Mouse (Mus musculus) inflammation-experienced regulatory T-cells, adult 6 months (primary cell): ENCODE measurements around the gene Ctnnd1. TPM values are rescaled to one million over a fixed set of nuclear protein-coding genes. Genes with fewer than 3 reads are reported as not detected.
A peak's percentile ranks its signal among the peaks of the same experiment; 100 is the strongest.

Experiments used
- ATAC-seq: one replicate; pipeline ENCODE4 v1.8.0; 2017
- polyA plus RNA-seq, 3 experiments: library from polyadenylated mRNA; unstranded; fragments of 100-300 nt; shearing (Covaris generic); gene quantifications; one replicate each; pipeline ENCODE4 v1.2.1; 2017

Gene Ctnnd1
- polyA plus RNA-seq, 3 experiments from 2014 or later, result 0.35 to 0.97 (median 0.62) TPM

- ATAC-seq, result no peak
Observed at GRCm38 (mm10) chr2:84599270-84599888, 51.2 kb downstream of the Ctnnd1 start.

- ATAC-seq, result no peak
Observed at GRCm38 (mm10) chr2:84597123-84597522, 53.4 kb downstream of the Ctnnd1 start.

- no peak for ATAC-seq
Observed at GRCm38 (mm10) chr2:84592801-84593200, 57.8 kb downstream of the Ctnnd1 start.

- no peak for ATAC-seq
Observed at GRCm38 (mm10) chr2:84585700-84586099, 64.9 kb downstream of the Ctnnd1 start.

- ATAC-seq, result peak; percentile 74
Observed at GRCm38 (mm10) chr2:84582286-84582685, 68.3 kb downstream of the Ctnnd1 start.

- ATAC-seq, result no peak
Observed at GRCm38 (mm10) chr2:84581208-84581607, 69.4 kb downstream of the Ctnnd1 start.

GRCm38 (mm10) chr2:84579311-84579710 is 71.3 kb downstream of the Ctnnd1 start:
- ATAC-seq, result no peak

GRCm38 (mm10) chr2:84574130-84574529 is 76.4 kb downstream of the Ctnnd1 start:
- ATAC-seq, result no peak

GRCm38 (mm10) chr2:84556888-84557514 is 93.6 kb downstream of the Ctnnd1 start:
- no peak for ATAC-seq

GRCm38 (mm10) chr2:84551390-84552100 is 99.0 kb downstream of the Ctnnd1 start:
- ATAC-seq, result no peak

Other genes starting within 250 kb of the Ctnnd1 start
- 10 to 100 TPM; 28.9 to 33.5 (median 29.7) TPM for gene Calcrl, start 225.4 kb downstream of the Ctnnd1 start, polyA plus RNA-seq
- 1 to 10 TPM; 1.6 to 4.9 (median 4.2) TPM for gene Tfpi, start 174.0 kb downstream of the Ctnnd1 start, polyA plus RNA-seq
- under 1 TPM; 0.43 to 0.73 (median 0.64) TPM for gene Btbd18, start 8.3 kb upstream of the Ctnnd1 start, polyA plus RNA-seq
- gene Selenoh, start 20.0 kb upstream of the Ctnnd1 start, polyA plus RNA-seq, result 100 to 1,000 TPM; 113 to 247 (median 134) TPM
- gene Gm28635, start 27.3 kb upstream of the Ctnnd1 start, polyA plus RNA-seq, result not detected
- 10 to 100 TPM; 16.8 to 20.5 (median 18.9) TPM for gene Med19, start 27.6 kb upstream of the Ctnnd1 start, polyA plus RNA-seq
- 100 to 1,000 TPM in 2 of 3 experiments, 10 to 100 TPM in 1; 92.6 to 148 (median 130) TPM for gene Tmx2, start 28.4 kb upstream of the Ctnnd1 start, polyA plus RNA-seq
- gene Zdhhc5, start 64.4 kb upstream of the Ctnnd1 start, polyA plus RNA-seq, result 10 to 100 TPM; 12.9 to 14.1 (median 13.3) TPM
- 10 to 100 TPM; 41.2 to 48.0 (median 44.5) TPM for gene Clp1, start 76.6 kb upstream of the Ctnnd1 start, polyA plus RNA-seq
- 1 to 10 TPM; 1.2 to 3.2 (median 2.2) TPM for gene Ypel4, start 83.3 kb upstream of the Ctnnd1 start, polyA plus RNA-seq
- gene Gm19426, start 92.9 kb upstream of the Ctnnd1 start, polyA plus RNA-seq, result not detected
- gene Serping1, start 124.7 kb upstream of the Ctnnd1 start, polyA plus RNA-seq, result under 1 TPM in 1 of 3 experiments, not detected in 2; 0.20 TPM
- 10 to 100 TPM; 92.1 to 96.3 (median 93.4) TPM for gene Ube2l6, start 148.1 kb upstream of the Ctnnd1 start, polyA plus RNA-seq
- gene Smtnl1, start 171.9 kb upstream of the Ctnnd1 start, polyA plus RNA-seq, result not detected
- gene Timm10, start 176.2 kb upstream of the Ctnnd1 start, polyA plus RNA-seq, result 10 to 100 TPM; 25.4 to 39.8 (median 38.8) TPM
- 1 to 10 TPM; 1.9 to 9.1 (median 5.9) TPM for gene Slc43a1, start 188.1 kb upstream of the Ctnnd1 start, polyA plus RNA-seq
- not detected for gene Rtn4rl2, start 235.9 kb upstream of the Ctnnd1 start, polyA plus RNA-seq